Mouse (Mus musculus): ENCODE measurements around the gene Kif5c. TPM values are rescaled to one million over a fixed set of nuclear protein-coding genes. Genes with fewer than 3 reads are reported as not detected.

Kif5c gene
- polyA plus RNA-seq, 1 experiment from 2014 or later = 88.9 TPM

- Histone ChIP-seq H3K27ac (ENCODE audit: low read depth, low read length) (no peak overlapping the region), H3K4me1 (replicated peaks; ENCODE audit: control insufficient read depth, insufficient read depth, low read length) (no peaks in the 10 kb centered on the region), H3K36me3 (ENCODE audit: control insufficient read depth, insufficient read depth, low read length) (no peaks in the 10 kb centered on the region), H3K4me3 (ENCODE audit: low read depth, low read length) (no peak overlapping the region), H3K9ac (ENCODE audit: low read length) (no peak overlapping the region), H3K27me3 (ENCODE audit: control insufficient read depth, insufficient read depth, low read length) (peaks cover 31% of the 10 kb centered on the region), H3K9me3 (ENCODE audit: control insufficient read depth, low read length) (no peaks in the 10 kb centered on the region), H3K4me2 (ENCODE audit: low read depth, low read length, severe bottlenecking) (no peak overlapping the region)
- no peak for ATAC-seq (replicated peaks; ENCODE audit: low FRiP score)
- no peak for DNase-seq (ENCODE audit: low spot score)
- WGBS = 77% methylated on average over 6 of the region's 6 CpGs
Measured at GRCm38 (mm10) chr2:49789078-49789477, 170.0 kb downstream of the Kif5c start.

DNA sequence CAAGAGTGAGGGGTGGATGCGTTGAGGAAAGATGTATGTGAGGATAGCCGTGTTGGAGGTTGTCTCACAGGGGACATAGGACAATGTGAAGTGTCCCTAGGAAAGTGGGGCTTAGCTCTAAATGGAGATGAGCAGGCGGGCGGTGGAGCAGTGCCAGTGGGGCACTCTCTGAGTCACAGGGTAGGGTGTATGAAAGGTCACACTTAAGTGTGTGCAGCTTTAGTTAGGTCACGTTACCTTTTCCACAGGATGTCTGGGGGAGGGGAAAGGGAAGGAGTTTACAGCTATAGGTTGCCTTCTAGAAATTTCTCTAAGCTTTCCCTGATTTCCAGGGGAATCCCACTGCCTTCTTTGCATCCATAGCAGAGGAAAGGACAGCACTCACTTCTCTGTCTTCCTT, 170.4 kb downstream of the Kif5c start:
- WGBS = 87% methylated on average over 5 of the region's 5 CpGs
- H3K27me3 ChIP-seq (ENCODE audit: control insufficient read depth, insufficient read depth, low read length) = peaks cover 31% of the 10 kb centered on the region

DNA sequence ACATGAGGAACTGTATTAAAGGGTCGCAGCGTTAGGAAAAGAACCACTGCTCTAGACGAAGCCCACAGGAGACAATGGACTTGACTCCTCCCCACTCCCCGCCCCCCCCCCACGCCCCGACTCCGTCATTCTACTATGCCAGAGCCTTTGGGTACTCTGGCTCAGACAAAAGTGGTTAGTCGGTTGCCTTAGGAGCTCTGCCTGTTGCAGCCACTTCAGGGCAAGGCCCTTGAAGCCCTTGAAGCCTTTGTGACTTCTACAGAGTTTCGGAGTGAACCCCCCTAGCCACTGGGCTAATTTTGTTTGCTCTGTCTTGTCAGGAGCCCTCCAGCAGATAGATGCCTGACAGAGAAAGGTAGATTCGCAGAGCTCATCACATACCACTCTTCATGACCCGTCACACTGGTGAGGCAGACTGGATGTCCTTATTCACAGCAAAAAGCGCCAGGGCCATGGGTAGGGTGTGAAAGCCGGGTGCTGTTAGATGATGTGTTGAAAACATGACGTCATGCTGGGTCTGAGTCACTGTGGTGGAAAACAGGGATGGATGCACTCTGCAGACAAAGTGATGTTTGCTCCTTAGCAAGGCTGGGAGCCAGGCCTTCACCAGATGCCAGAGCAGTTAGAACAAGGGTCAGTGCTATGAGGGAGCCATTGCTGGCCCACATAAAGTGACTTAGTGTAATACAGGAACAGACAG, 178.5 kb downstream of the Kif5c start:
- no peaks in the 10 kb centered on the region for H3K4me1 ChIP-seq (replicated peaks; ENCODE audit: control insufficient read depth, insufficient read depth, low read length)
- no peak overlapping the region for H3K27ac ChIP-seq (ENCODE audit: low read depth, low read length)
- H3K27me3 ChIP-seq (ENCODE audit: control insufficient read depth, insufficient read depth, low read length) = no peaks in the 10 kb centered on the region
- H3K9ac ChIP-seq (ENCODE audit: low read length) = no peak overlapping the region
- H3K9me3 ChIP-seq (ENCODE audit: control insufficient read depth, low read length) = no peaks in the 10 kb centered on the region
- H3K4me2 ChIP-seq (ENCODE audit: low read depth, low read length, severe bottlenecking) = no peak overlapping the region
- no peak overlapping the region for H3K4me3 ChIP-seq (ENCODE audit: low read depth, low read length)
- 68% methylated on average over 14 of the region's 14 CpGs for WGBS
- H3K36me3 ChIP-seq (ENCODE audit: control insufficient read depth, insufficient read depth, low read length) = no peaks in the 10 kb centered on the region
- DNase-seq (ENCODE audit: low spot score) = no peak
- ATAC-seq (replicated peaks; ENCODE audit: low FRiP score) = no peak

More for the DNA sequence above, 170.4 kb downstream of the Kif5c start:
- Histone ChIP-seq H3K9me3 (ENCODE audit: control insufficient read depth, low read length) (no peaks in the 10 kb centered on the region), H3K36me3 (ENCODE audit: control insufficient read depth, insufficient read depth, low read length) (no peaks in the 10 kb centered on the region), H3K9ac (ENCODE audit: low read length) (no peak overlapping the region), H3K27ac (ENCODE audit: low read depth, low read length) (no peak overlapping the region), H3K4me2 (ENCODE audit: low read depth, low read length, severe bottlenecking) (no peak overlapping the region), H3K4me3 (ENCODE audit: low read depth, low read length) (no peak overlapping the region), H3K4me1 (replicated peaks; ENCODE audit: control insufficient read depth, insufficient read depth, low read length) (no peaks in the 10 kb centered on the region)
- DNase-seq (ENCODE audit: low spot score) = no peak
- no peak for ATAC-seq (replicated peaks; ENCODE audit: low FRiP score)

- 73% methylated on average over 8 of the region's 8 CpGs for WGBS
- DNase-seq (ENCODE audit: low spot score) = no peak
Measured at GRCm38 (mm10) chr2:49804448-49804847, 185.3 kb downstream of the Kif5c start.

DNA sequence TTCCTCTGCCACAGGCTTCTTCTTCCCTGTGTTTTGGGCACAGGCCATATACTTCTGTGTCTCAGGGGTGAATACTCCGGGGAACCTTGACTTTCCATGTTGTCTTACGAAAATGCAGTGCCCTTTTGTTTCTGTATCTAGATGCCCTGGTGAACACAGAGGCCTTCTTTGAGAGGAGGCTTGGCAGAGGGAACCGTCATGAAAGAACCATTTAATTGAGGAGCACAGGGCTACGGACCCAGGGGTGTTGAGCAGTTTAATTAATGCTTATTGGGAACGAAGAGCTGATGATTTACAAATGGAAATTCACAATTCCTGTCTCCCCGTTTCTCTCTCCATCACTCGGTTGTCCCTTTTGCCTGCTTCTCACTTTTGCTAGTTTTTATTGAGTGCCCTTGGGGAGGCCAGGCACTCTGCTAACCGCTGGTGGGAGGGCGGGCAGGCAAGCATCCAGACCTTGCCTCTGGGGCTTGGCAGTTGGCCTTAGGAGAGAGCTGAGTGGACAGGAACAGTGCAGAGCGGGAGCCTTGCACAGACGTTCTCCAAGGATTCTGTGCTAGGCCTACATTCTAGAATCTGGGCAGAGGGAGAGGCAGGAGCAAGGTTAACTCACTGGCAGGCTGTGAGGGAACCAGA, 186.8 kb downstream of the Kif5c start:
- Histone ChIP-seq H3K36me3 (ENCODE audit: control insufficient read depth, insufficient read depth, low read length) (no peaks in the 10 kb centered on the region), H3K27ac (ENCODE audit: low read depth, low read length) (no peak overlapping the region), H3K27me3 (ENCODE audit: control insufficient read depth, insufficient read depth, low read length) (no peaks in the 10 kb centered on the region), H3K4me2 (ENCODE audit: low read depth, low read length, severe bottlenecking) (no peak overlapping the region), H3K4me1 (replicated peaks; ENCODE audit: control insufficient read depth, insufficient read depth, low read length) (no peaks in the 10 kb centered on the region), H3K9me3 (ENCODE audit: control insufficient read depth, low read length) (no peaks in the 10 kb centered on the region), H3K4me3 (ENCODE audit: low read depth, low read length) (no peak overlapping the region), H3K9ac (ENCODE audit: low read length) (no peak overlapping the region)
- 84% methylated on average over 11 of the region's 11 CpGs for WGBS
- DNase-seq (ENCODE audit: low spot score) = no peak
- ATAC-seq (replicated peaks; ENCODE audit: low FRiP score) = no peak

More at GRCm38 (mm10) chr2:49804448-49804847, 185.3 kb downstream of the Kif5c start:
- ATAC-seq (replicated peaks; ENCODE audit: low FRiP score) = no peak
- no peaks in the 10 kb centered on the region for H3K4me1 ChIP-seq (replicated peaks; ENCODE audit: control insufficient read depth, insufficient read depth, low read length)
- no peaks in the 10 kb centered on the region for H3K27me3 ChIP-seq (ENCODE audit: control insufficient read depth, insufficient read depth, low read length)
- no peak overlapping the region for H3K27ac ChIP-seq (ENCODE audit: low read depth, low read length)
- H3K9ac ChIP-seq (ENCODE audit: low read length) = no peak overlapping the region
- no peaks in the 10 kb centered on the region for H3K9me3 ChIP-seq (ENCODE audit: control insufficient read depth, low read length)
- H3K36me3 ChIP-seq (ENCODE audit: control insufficient read depth, insufficient read depth, low read length) = no peaks in the 10 kb centered on the region
- H3K4me3 ChIP-seq (ENCODE audit: low read depth, low read length) = no peak overlapping the region
- no peak overlapping the region for H3K4me2 ChIP-seq (ENCODE audit: low read depth, low read length, severe bottlenecking)

DNA sequence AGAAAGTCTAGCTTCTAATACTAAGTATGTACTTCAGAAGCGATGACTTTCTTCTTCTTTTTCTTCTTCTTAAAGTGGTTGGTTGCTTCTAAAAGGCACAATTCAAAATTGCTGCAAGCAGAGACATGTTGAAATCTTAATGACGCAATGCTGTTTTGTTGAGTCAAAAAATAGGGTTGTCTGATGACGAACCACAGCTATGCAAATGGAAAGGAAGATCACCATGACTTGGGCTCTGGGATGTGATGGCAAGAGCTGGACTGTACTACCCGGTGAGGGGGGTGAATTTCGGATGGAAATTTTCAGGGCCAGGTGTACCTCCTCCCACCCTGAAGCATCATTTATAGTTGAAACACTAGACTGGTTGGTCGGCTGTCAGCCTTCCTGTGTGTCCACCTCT, 190.4 kb downstream of the Kif5c start:
- H3K9ac ChIP-seq (ENCODE audit: low read length) = no peak overlapping the region
- H3K4me1 ChIP-seq (replicated peaks; ENCODE audit: control insufficient read depth, insufficient read depth, low read length) = no peaks in the 10 kb centered on the region
- H3K27me3 ChIP-seq (ENCODE audit: control insufficient read depth, insufficient read depth, low read length) = no peaks in the 10 kb centered on the region
- DNase-seq (ENCODE audit: low spot score) = no peak
- H3K9me3 ChIP-seq (ENCODE audit: control insufficient read depth, low read length) = no peaks in the 10 kb centered on the region
- H3K4me2 ChIP-seq (ENCODE audit: low read depth, low read length, severe bottlenecking) = no peak overlapping the region
- H3K36me3 ChIP-seq (ENCODE audit: control insufficient read depth, insufficient read depth, low read length) = no peaks in the 10 kb centered on the region
- WGBS = 92% methylated on average over 6 of the region's 6 CpGs
- H3K27ac ChIP-seq (ENCODE audit: low read depth, low read length) = no peak overlapping the region
- no peak for ATAC-seq (replicated peaks; ENCODE audit: low FRiP score)
- H3K4me3 ChIP-seq (ENCODE audit: low read depth, low read length) = no peak overlapping the region

- H3K9me3 ChIP-seq (ENCODE audit: control insufficient read depth, low read length) = no peaks in the 10 kb centered on the region
- ATAC-seq (replicated peaks; ENCODE audit: low FRiP score) (no peak), DNase-seq (ENCODE audit: low spot score) (no peak)
- H3K4me2 ChIP-seq (ENCODE audit: low read depth, low read length, severe bottlenecking) = no peak overlapping the region
- no peaks in the 10 kb centered on the region for H3K27me3 ChIP-seq (ENCODE audit: control insufficient read depth, insufficient read depth, low read length)
- no peaks in the 10 kb centered on the region for H3K36me3 ChIP-seq (ENCODE audit: control insufficient read depth, insufficient read depth, low read length)
- no peak overlapping the region for H3K9ac ChIP-seq (ENCODE audit: low read length)
- H3K4me3 ChIP-seq (ENCODE audit: low read depth, low read length) = no peak overlapping the region
- WGBS = 17% methylated on average over 11 of the region's 11 CpGs
- H3K4me1 ChIP-seq (replicated peaks; ENCODE audit: control insufficient read depth, insufficient read depth, low read length) = no peaks in the 10 kb centered on the region
- H3K27ac ChIP-seq (ENCODE audit: low read depth, low read length) = no peak overlapping the region
Measured at GRCm38 (mm10) chr2:49811420-49811819, 192.3 kb downstream of the Kif5c start.

DNA sequence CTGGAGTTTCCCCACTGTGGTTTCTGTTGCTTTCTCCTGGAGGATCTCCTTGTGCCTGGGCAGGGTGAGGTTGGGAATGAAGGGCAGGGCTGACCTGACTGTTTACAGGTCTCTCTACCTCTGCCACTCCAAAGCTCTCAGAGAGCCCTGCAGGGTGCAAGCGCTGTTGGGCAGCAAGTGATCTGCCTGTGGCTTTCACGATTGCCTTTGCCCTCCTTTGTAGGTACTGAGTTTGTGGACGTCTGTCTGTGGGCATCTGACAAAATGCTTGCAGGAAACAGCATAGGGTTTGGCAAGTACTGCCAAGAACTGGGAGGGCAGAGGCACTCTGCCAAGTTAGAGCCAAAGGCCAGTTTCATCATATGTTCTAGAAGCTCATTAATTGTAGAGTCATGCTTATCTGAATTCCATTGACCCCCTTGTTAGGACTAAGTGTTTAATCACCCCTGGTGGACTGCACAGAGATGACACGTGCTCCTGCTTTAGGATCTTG, 192.8 kb downstream of the Kif5c start:
- no peaks in the 10 kb centered on the region for H3K36me3 ChIP-seq (ENCODE audit: control insufficient read depth, insufficient read depth, low read length)
- H3K4me3 ChIP-seq (ENCODE audit: low read depth, low read length) = no peak overlapping the region
- no peaks in the 10 kb centered on the region for H3K27me3 ChIP-seq (ENCODE audit: control insufficient read depth, insufficient read depth, low read length)
- H3K4me1 ChIP-seq (replicated peaks; ENCODE audit: control insufficient read depth, insufficient read depth, low read length) = no peaks in the 10 kb centered on the region
- ATAC-seq (replicated peaks; ENCODE audit: low FRiP score) = no peak
- no peak overlapping the region for H3K4me2 ChIP-seq (ENCODE audit: low read depth, low read length, severe bottlenecking)
- no peak for DNase-seq (ENCODE audit: low spot score)
- H3K9ac ChIP-seq (ENCODE audit: low read length) = no peak overlapping the region
- 30% methylated on average over 4 of the region's 4 CpGs for WGBS
- H3K27ac ChIP-seq (ENCODE audit: low read depth, low read length) = no peak overlapping the region
- H3K9me3 ChIP-seq (ENCODE audit: control insufficient read depth, low read length) = no peaks in the 10 kb centered on the region

DNA sequence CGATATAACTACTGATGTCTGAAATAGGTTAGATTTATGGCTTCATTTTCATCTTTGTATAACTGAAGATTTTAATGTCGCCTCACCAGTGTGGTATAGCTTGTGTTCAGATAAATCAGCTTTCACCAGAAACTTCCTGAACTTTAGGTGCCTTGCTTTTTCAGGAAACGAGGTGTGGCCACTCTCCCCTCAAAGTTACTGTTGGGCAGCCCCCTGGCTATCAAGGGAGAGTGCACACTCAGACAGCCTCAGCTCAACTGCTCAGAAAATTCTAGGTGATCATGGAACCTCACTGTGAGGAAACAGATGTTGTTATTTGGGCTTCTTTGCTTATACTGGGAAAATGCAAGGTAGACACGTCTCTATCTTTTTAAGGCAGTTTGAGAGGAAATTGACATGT, 194.1 kb downstream of the Kif5c start:
- Histone ChIP-seq H3K27me3 (ENCODE audit: control insufficient read depth, insufficient read depth, low read length) (no peaks in the 10 kb centered on the region), H3K9me3 (ENCODE audit: control insufficient read depth, low read length) (no peaks in the 10 kb centered on the region), H3K9ac (ENCODE audit: low read length) (no peak overlapping the region), H3K4me3 (ENCODE audit: low read depth, low read length) (no peak overlapping the region), H3K27ac (ENCODE audit: low read depth, low read length) (no peak overlapping the region), H3K4me1 (replicated peaks; ENCODE audit: control insufficient read depth, insufficient read depth, low read length) (no peaks in the 10 kb centered on the region), H3K4me2 (ENCODE audit: low read depth, low read length, severe bottlenecking) (no peak overlapping the region), H3K36me3 (ENCODE audit: control insufficient read depth, insufficient read depth, low read length) (no peaks in the 10 kb centered on the region)
- 81% methylated on average over 4 of the region's 4 CpGs for WGBS
- no peak for DNase-seq (ENCODE audit: low spot score)
- no peak for ATAC-seq (replicated peaks; ENCODE audit: low FRiP score)
